Mouse (Mus musculus) layer of hippocampus, adult 8-10 months (tissue): ENCODE data around the gene Dcxr. TPM values are rescaled to one million over a fixed set of nuclear protein-coding genes. Genes with fewer than 3 reads are reported as not detected.

Experiments used
- total RNA-seq, 4 experiments: library from RNA; stranded (reverse); gene quantifications; 2 replicates each; pipeline ENCODE4 v1.2.4; 2022

Gene Dcxr
- total RNA-seq, 4 experiments from 2014 or later, result 8.7 to 21.6 (median 14.5) TPM

Other genes starting within 250 kb of the Dcxr start
- gene Mrpl12, start 242.7 kb downstream of the Dcxr start, total RNA-seq, result 10 to 100 TPM; 63.7 to 66.0 (median 64.4) TPM
- 10 to 100 TPM; 22.9 to 28.6 (median 25.0) TPM for gene Slc25a10, start 235.4 kb downstream of the Dcxr start, total RNA-seq
- gene Gcgr, start 196.6 kb downstream of the Dcxr start, total RNA-seq, result under 1 TPM in 1 of 4 experiments, not detected in 3; 0.25 TPM
- 10 to 100 TPM; 61.1 to 68.7 (median 63.3) TPM for gene Mcrip1, start 177.6 kb downstream of the Dcxr start, total RNA-seq
- not detected for gene Ppp1r27, start 176.1 kb downstream of the Dcxr start, total RNA-seq
- gene P4hb, start 154.0 kb downstream of the Dcxr start, total RNA-seq, result 100 to 1,000 TPM; 119 to 147 (median 134) TPM
- 100 to 1,000 TPM; 268 to 314 (median 278) TPM for gene Arhgdia, start 145.7 kb downstream of the Dcxr start, total RNA-seq
- gene Alyref, start 128.9 kb downstream of the Dcxr start, total RNA-seq, result 10 to 100 TPM; 38.1 to 61.8 (median 52.9) TPM
- 10 to 100 TPM; 91.1 to 99.6 (median 93.6) TPM for gene Anapc11, start 128.9 kb downstream of the Dcxr start, total RNA-seq
- 1 to 10 TPM in 3 of 4 experiments, not detected in 1; 1.3 to 2.7 (median 1.5) TPM for gene Npb, start 118.8 kb downstream of the Dcxr start, total RNA-seq
- gene Pcyt2, start 109.3 kb downstream of the Dcxr start, total RNA-seq, result 100 to 1,000 TPM; 142 to 164 (median 149) TPM
- gene Sirt7, start 102.0 kb downstream of the Dcxr start, total RNA-seq, result 10 to 100 TPM; 43.5 to 49.9 (median 45.4) TPM
- gene Mafg, start 93.7 kb downstream of the Dcxr start, total RNA-seq, result 10 to 100 TPM; 70.7 to 89.1 (median 77.4) TPM
- gene Pycr1, start 83.5 kb downstream of the Dcxr start, total RNA-seq, result 1 to 10 TPM; 1.1 to 1.6 (median 1.3) TPM
- 1 to 10 TPM; 3.6 to 8.2 (median 6.0) TPM for gene Myadml2, start 79.1 kb downstream of the Dcxr start, total RNA-seq
- 1 to 10 TPM; 1.5 to 5.4 (median 5.2) TPM for gene Notum, start 66.1 kb downstream of the Dcxr start, total RNA-seq
- gene Aspscr1, start 54.3 kb downstream of the Dcxr start, total RNA-seq, result 10 to 100 TPM; 53.0 to 61.0 (median 55.6) TPM
- gene Cenpx, start 13.5 kb downstream of the Dcxr start, total RNA-seq, result 10 to 100 TPM; 12.9 to 22.1 (median 17.2) TPM
- gene Lrrc45, start 13.4 kb downstream of the Dcxr start, total RNA-seq, result 10 to 100 TPM; 51.1 to 67.4 (median 65.7) TPM
- gene Rac3, start 5.8 kb downstream of the Dcxr start, total RNA-seq, result 10 to 100 TPM; 33.5 to 43.1 (median 37.5) TPM
- gene Cbr2, start 4.8 kb upstream of the Dcxr start, total RNA-seq, result 1 to 10 TPM; 1.6 to 3.7 (median 2.5) TPM
- gene Hmga1b, start 35.5 kb upstream of the Dcxr start, total RNA-seq, result 10 to 100 TPM; 16.7 to 32.0 (median 24.2) TPM
- 10 to 100 TPM; 55.7 to 63.5 (median 61.8) TPM for gene Rfng, start 56.9 kb upstream of the Dcxr start, total RNA-seq
- gene Gps1, start 57.0 kb upstream of the Dcxr start, total RNA-seq, result 100 to 1,000 TPM; 141 to 151 (median 144) TPM
- 10 to 100 TPM; 48.3 to 53.3 (median 49.9) TPM for gene Dus1l, start 69.1 kb upstream of the Dcxr start, total RNA-seq
- gene Fasn, start 97.3 kb upstream of the Dcxr start, total RNA-seq, result 100 to 1,000 TPM; 187 to 227 (median 208) TPM
- gene Ccdc57, start 205.6 kb upstream of the Dcxr start, total RNA-seq, result 10 to 100 TPM in 1 of 4 experiments, 1 to 10 TPM in 3; 9.0 to 10.0 (median 9.5) TPM
- 10 to 100 TPM in 1 of 4 experiments, 1 to 10 TPM in 3; 2.1 to 11.0 (median 7.0) TPM for gene Slc16a3, start 221.2 kb upstream of the Dcxr start, total RNA-seq